Mouse (Mus musculus) 3T3-L1 (cell line): Measurements from ENCODE around the gene Bub3.

ENCODE experiments used
- DNase-seq: peaks from one replicate; pipeline ENCODE4 v3.0.0-alpha.2; 2015; ENCODE audit warnings: low read depth, low spot score

Gene Bub3

GRCm38 (mm10) chr7:131556116-131556515 lies 3.9 kb upstream of the Bub3 start:
- DNase-seq = no peak

GRCm38 (mm10) chr7:131556541-131557271 lies 3.3 kb upstream of the Bub3 start:
- DNase-seq = no peak

- DNase-seq = no peak
Observed at GRCm38 (mm10) chr7:131557751-131558150, 2.3 kb upstream of the Bub3 start.

- DNase-seq = peak; percentile 64
Observed at GRCm38 (mm10) chr7:131560697-131561042, 648 bp downstream of the Bub3 start.

GRCm38 (mm10) chr7:131575246-131575645 lies 15.2 kb downstream of the Bub3 start:
- DNase-seq = no peak

GRCm38 (mm10) chr7:131582178-131582577 lies 22.2 kb downstream of the Bub3 start:
- peak; percentile 25 for DNase-seq

GRCm38 (mm10) chr7:131585551-131585950 lies 25.5 kb downstream of the Bub3 start:
- no peak for DNase-seq

GRCm38 (mm10) chr7:131597779-131598482 lies 37.9 kb downstream of the Bub3 start:
- no peak for DNase-seq

- DNase-seq = peak; percentile 5
Observed at GRCm38 (mm10) chr7:131598483-131598824, 38.4 kb downstream of the Bub3 start.

- DNase-seq = no peak
Observed at GRCm38 (mm10) chr7:131602106-131602505, 42.1 kb downstream of the Bub3 start.

- no peak for DNase-seq
Observed at GRCm38 (mm10) chr7:131603186-131603585, 43.2 kb downstream of the Bub3 start.

GRCm38 (mm10) chr7:131604946-131605345 lies 44.9 kb downstream of the Bub3 start:
- no peak for DNase-seq

GRCm38 (mm10) chr7:131605481-131605880 lies 45.5 kb downstream of the Bub3 start:
- DNase-seq = no peak

- DNase-seq = no peak
Observed at GRCm38 (mm10) chr7:131608049-131608448, 48.0 kb downstream of the Bub3 start.

GRCm38 (mm10) chr7:131609677-131610076 lies 49.7 kb downstream of the Bub3 start:
- DNase-seq = peak; percentile 49
